Mouse (Mus musculus) liver, embryonic 12.5 days (tissue): ENCODE results near the gene Hhat. TPM values are rescaled to one million over a fixed set of nuclear protein-coding genes. Genes with fewer than 3 reads are reported as not detected.

Experiments
- ATAC-seq: fragments of 200-750 bp; cut with Nextera tagmentation; 2 replicates; pipeline ENCODE4 v1.8.0; 2017; ENCODE audit warnings: moderate number of reproducible peaks, mild to moderate bottlenecking, moderate library complexity
- H3K27ac ChIP-seq: fragments of 300-500 bp; sonication (generic); 2 replicates; pipeline ENCODE4 v1.5.1; 2016; ENCODE audit warnings: mild to moderate bottlenecking
- H3K27me3 ChIP-seq: fragments of 300-500 bp; sonication (generic); replicated peaks from 2 replicates; pipeline ENCODE4 v1.6.1; 2016; ENCODE audit warnings: mild to moderate bottlenecking, moderate library complexity
- H3K36me3 ChIP-seq: fragments of 300-500 bp; sonication (generic); 2 replicates; pipeline ENCODE4 v1.6.1; 2016; ENCODE audit warnings: mild to moderate bottlenecking, moderate library complexity
- H3K4me1 ChIP-seq: fragments of 300-500 bp; sonication (generic); 2 replicates; pipeline ENCODE4 v1.6.1; 2016
- H3K4me2 ChIP-seq: fragments of 300-500 bp; sonication (generic); 2 replicates; pipeline ENCODE4 v1.6.1; 2016; ENCODE audit warnings: mild to moderate bottlenecking, moderate library complexity
- H3K4me3 ChIP-seq: fragments of 300-500 bp; sonication (generic); 2 replicates; pipeline ENCODE4 v1.5.1; 2016; ENCODE audit warnings: mild to moderate bottlenecking, moderate library complexity
- H3K9ac ChIP-seq: fragments of 300-500 bp; sonication (generic); 2 replicates; pipeline ENCODE4 v1.6.1; 2016; ENCODE audit warnings: mild to moderate bottlenecking, moderate library complexity
- H3K9me3 ChIP-seq: fragments of 300-500 bp; sonication (generic); replicated peaks from 2 replicates; pipeline ENCODE4 v1.6.1; 2016; ENCODE audit warnings: mild to moderate bottlenecking, moderate library complexity
- WGBS: fragments of 180-500 bp; shearing (Covaris S2); methylation state at CpG from one replicate; pipeline ENCODE4 v1.1.7; 2016; ENCODE audit not compliant: insufficient replicate concordance; 5-methylcytosine and 5-hydroxymethylcytosine counted together
- polyA plus RNA-seq: library from polyadenylated mRNA; unstranded; fragments of >200 nt; fragmentation: Nextera tagmentation; extraction: Ambion mirVana; gene quantifications from 2 replicates; pipeline ENCODE4 v1.2.1, GENCODE M21; 2016

The Hhat gene
- polyA plus RNA-seq, 1 experiment from 2014 or later: 2.1 TPM

DNA sequence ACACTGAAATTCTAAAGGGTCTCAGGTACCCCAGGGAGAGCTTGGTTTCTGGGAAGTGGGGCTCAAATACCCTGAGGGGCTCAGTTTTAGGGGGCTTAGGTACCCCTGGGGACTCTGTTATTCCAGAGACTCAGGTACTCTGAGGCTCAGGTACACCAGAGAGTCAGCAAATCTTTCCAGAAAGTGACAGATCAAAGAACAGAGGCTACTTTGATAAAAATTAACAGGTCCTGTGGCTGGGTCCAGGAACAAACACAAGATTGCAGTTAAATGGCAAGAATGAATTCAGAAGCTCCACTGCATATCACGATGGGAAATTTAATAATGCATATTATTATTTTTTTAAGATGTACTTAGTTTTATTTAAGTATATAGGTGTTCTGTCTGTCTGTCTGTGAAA, 211.7 kb downstream of the Hhat start:
- no peak overlapping the region for H3K9ac ChIP-seq
- H3K4me3 ChIP-seq: no peak overlapping the region
- no peaks in the 10 kb centered on the region for H3K9me3 ChIP-seq
- no peak overlapping the region for H3K4me2 ChIP-seq
- 58% methylated on average over 1 of the region's 1 CpGs for WGBS
- H3K4me1 ChIP-seq: no peaks in the 10 kb centered on the region
- no peaks in the 10 kb centered on the region for H3K27me3 ChIP-seq
- no peaks in the 10 kb centered on the region for H3K36me3 ChIP-seq
- H3K27ac ChIP-seq: no peak overlapping the region
- ATAC-seq: no peak

DNA sequence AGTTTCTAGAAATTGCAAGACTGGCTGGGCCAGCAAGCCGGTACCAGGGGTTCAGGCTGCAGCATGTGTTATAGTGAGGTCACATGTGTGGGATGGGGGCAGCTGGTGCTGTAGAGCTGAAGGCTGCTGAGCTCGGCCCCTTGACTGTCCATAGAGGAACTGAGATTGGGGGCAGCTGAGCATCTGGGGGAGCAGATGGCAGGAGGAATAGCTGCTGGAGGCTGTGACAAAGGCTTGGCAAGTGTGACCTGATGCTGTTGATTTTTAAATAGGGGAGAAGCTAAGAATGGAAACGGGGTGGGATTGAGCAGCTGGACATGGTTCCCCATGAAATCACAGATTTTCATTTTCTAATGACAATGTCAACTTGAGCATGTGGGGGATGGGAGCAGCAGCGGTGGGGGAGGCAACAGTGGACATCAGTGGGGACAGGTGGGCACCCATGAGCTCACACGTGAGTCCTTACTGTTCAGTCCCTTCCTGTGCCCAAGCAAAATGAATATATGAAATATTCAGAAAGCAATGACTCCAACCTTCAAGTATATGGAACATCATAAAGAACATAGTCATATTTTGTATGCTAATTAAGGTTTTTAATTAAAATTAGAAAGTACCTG, 212.9 kb downstream of the Hhat start:
- H3K9ac ChIP-seq: no peak overlapping the region
- 55% methylated on average over 5 of the region's 5 CpGs for WGBS
- no peaks in the 10 kb centered on the region for H3K36me3 ChIP-seq
- no peaks in the 10 kb centered on the region for H3K27me3 ChIP-seq
- H3K27ac ChIP-seq: no peak overlapping the region
- H3K4me2 ChIP-seq: no peak overlapping the region
- no peaks in the 10 kb centered on the region for H3K9me3 ChIP-seq
- no peak for ATAC-seq
- no peaks in the 10 kb centered on the region for H3K4me1 ChIP-seq
- H3K4me3 ChIP-seq: no peak overlapping the region

DNA sequence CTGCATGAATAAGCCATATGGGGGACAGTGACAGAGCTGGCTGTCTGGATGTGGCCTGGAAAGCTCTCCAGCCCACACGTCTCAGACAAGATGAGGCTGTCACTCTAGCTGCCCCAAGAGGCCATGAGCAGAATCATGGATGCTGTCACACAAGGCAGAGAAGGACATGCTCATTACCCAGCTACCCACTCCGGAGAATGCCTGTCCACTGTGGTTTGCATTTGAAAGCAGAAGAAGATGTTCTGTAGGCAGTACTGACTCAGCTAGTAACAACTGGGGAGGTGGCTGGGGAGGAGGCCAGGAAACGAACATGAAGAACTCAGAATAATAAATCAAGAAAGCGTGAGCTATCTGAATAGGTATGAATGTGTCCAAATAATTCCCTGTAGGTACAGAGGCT, 215.5 kb downstream of the Hhat start:
- Histone ChIP-seq H3K27me3 (no peaks in the 10 kb centered on the region), H3K4me1 (no peaks in the 10 kb centered on the region), H3K27ac (no peak overlapping the region), H3K36me3 (no peaks in the 10 kb centered on the region), H3K4me2 (no peak overlapping the region), H3K9ac (no peak overlapping the region), H3K4me3 (no peak overlapping the region), H3K9me3 (no peaks in the 10 kb centered on the region)
- 50% methylated on average over 4 of the region's 4 CpGs for WGBS
- ATAC-seq: no peak

DNA sequence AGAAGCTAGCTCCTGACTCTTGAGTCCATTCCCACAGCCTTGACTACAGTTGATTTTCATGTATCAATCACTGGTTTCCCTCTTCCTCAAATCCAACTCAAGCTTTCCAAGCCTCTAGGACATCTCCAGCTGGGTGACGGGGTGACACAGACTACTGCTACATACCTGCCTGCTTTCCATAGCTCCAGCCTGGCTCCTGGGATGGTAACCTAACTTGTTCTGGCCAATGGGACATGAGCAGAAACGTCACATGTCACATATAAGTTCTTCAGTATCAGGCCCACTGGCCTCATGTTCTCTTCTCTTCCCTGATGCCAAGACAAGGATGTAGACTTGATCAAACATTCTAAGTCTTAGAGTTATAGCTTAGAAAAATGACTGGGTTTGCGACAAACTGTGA, 220.5 kb downstream of the Hhat start:
- Histone ChIP-seq H3K4me2 (no peak overlapping the region), H3K27ac (no peak overlapping the region), H3K36me3 (no peaks in the 10 kb centered on the region), H3K9ac (no peak overlapping the region), H3K27me3 (no peaks in the 10 kb centered on the region), H3K9me3 (no peaks in the 10 kb centered on the region), H3K4me3 (no peak overlapping the region), H3K4me1 (no peaks in the 10 kb centered on the region)
- no peak for ATAC-seq
- 66% methylated on average over 3 of the region's 3 CpGs for WGBS

DNA sequence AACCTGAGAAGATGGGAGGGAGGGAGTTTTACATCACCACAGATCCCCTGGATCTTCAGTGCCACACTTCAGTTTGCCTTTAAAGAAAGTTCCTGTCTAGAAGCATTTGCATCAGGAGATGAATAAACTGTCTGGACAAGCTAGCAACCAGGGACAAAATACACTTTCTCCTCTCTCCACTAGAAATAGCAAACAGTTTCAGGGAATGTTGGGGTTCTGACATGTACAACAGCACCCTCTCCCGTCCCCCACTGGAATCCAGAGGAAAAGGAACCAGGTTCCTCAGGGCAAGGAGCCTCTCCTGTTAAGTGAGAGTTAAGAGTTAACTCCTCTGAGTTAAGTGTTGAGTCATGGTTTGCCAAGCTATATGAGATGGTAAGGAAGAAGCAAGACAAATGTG, 224.2 kb downstream of the Hhat start:
- H3K4me2 ChIP-seq: no peak overlapping the region
- no peaks in the 10 kb centered on the region for H3K27me3 ChIP-seq
- no peaks in the 10 kb centered on the region for H3K36me3 ChIP-seq
- no peak for ATAC-seq
- no peak overlapping the region for H3K27ac ChIP-seq
- WGBS: 29% methylated on average over 1 of the region's 1 CpGs
- H3K9ac ChIP-seq: no peak overlapping the region
- H3K4me1 ChIP-seq: no peaks in the 10 kb centered on the region
- H3K4me3 ChIP-seq: no peak overlapping the region
- H3K9me3 ChIP-seq: no peaks in the 10 kb centered on the region

DNA sequence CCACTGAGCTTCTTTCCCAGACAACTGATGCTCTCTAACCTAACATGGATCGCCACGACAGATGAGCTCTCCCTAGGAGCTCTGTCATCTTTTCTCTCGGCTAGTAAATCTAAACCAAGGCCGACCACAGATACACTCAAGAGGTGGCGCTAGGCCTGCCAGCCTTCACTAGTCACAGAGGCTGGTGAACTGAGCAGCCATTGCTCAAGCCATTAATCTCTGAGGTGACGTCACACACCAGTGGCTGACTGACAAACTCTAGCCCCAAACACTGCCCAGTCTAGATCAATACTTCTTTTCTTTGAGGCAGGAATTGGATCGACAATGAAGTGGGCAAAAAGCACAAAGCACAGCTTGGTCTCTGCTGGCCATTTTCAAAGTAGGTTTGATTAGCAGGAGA, 226.1 kb downstream of the Hhat start:
- H3K9me3 ChIP-seq: no peaks in the 10 kb centered on the region
- H3K27me3 ChIP-seq: no peaks in the 10 kb centered on the region
- H3K4me3 ChIP-seq: no peak overlapping the region
- H3K27ac ChIP-seq: no peak overlapping the region
- 64% methylated on average over 7 of the region's 7 CpGs for WGBS
- no peak for ATAC-seq
- H3K9ac ChIP-seq: no peak overlapping the region
- no peak overlapping the region for H3K4me2 ChIP-seq
- H3K4me1 ChIP-seq: no peaks in the 10 kb centered on the region
- no peaks in the 10 kb centered on the region for H3K36me3 ChIP-seq

DNA sequence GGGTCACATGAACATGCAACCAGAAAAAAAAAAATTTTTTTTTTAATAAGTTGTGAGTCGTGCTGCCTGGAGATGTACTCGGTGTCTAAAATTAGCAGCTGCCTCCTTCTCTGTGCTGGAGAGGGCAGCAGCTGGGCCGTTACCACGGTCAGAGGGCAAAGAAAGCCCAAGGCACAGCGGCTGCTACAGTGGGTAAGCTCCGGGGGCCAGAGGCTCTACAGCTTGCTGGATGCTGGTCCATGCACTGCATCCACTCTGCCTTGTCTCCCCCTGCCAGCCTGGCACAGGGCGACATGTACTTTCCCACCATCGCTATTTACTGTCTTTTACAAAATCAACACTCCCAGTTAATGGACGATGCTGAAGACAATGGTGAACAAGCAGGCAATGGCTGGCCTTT, 226.9 kb downstream of the Hhat start:
- H3K27ac ChIP-seq: no peak overlapping the region
- H3K4me2 ChIP-seq: no peak overlapping the region
- 63% methylated on average over 9 of the region's 9 CpGs for WGBS
- H3K9ac ChIP-seq: no peak overlapping the region
- H3K27me3 ChIP-seq: no peaks in the 10 kb centered on the region
- no peaks in the 10 kb centered on the region for H3K9me3 ChIP-seq
- H3K4me3 ChIP-seq: no peak overlapping the region
- H3K36me3 ChIP-seq: no peaks in the 10 kb centered on the region
- no peaks in the 10 kb centered on the region for H3K4me1 ChIP-seq
- ATAC-seq: no peak

DNA sequence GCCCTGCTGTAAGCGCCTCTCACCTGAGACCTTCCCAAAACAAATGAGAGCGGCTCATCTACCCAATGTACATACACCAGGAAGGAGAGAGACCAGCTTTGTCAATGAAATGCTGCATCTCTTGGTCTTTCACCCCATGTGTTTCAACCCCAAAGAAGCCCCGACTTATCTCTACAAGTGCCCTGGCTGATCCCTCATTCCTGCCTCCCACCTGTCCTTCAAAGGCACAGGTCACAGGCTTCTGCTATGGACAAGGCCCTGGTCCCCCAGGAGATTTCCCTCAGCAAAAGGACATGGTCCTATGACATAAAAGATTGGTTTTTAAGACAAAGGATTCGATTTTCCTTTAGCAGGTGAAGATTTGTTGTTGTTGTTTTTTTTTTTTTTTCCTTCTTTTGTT, 227.3 kb downstream of the Hhat start:
- no peak for ATAC-seq
- no peak overlapping the region for H3K27ac ChIP-seq
- H3K36me3 ChIP-seq: no peaks in the 10 kb centered on the region
- no peak overlapping the region for H3K4me3 ChIP-seq
- 59% methylated on average over 4 of the region's 4 CpGs for WGBS
- H3K9ac ChIP-seq: no peak overlapping the region
- H3K9me3 ChIP-seq: no peaks in the 10 kb centered on the region
- H3K4me2 ChIP-seq: no peak overlapping the region
- H3K4me1 ChIP-seq: no peaks in the 10 kb centered on the region
- H3K27me3 ChIP-seq: no peaks in the 10 kb centered on the region

DNA sequence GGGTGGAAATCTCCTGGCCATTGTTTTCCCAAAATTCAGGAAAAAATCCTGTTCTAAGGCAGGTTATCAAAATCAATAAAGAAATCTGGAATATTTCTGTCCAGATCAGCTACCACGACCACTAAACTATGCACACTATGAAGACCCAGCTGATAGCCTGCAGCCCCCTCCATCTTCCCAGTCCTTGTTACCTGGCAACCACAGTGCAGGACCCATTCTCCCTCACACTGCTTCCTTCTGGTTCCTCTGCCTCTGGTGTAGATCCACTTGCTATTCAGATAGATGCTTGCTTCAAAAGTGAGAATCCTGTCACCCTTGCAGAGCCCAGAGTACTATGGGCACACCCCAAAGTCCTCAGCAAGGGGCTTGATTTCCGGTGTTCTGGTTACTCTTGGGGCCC, 228.9 kb downstream of the Hhat start:
- Histone ChIP-seq H3K4me1 (no peaks in the 10 kb centered on the region), H3K9ac (no peak overlapping the region), H3K27ac (no peak overlapping the region), H3K27me3 (no peaks in the 10 kb centered on the region), H3K9me3 (no peaks in the 10 kb centered on the region), H3K4me2 (no peak overlapping the region), H3K36me3 (no peaks in the 10 kb centered on the region), H3K4me3 (no peak overlapping the region)
- 57% methylated on average over 2 of the region's 2 CpGs for WGBS
- no peak for ATAC-seq

DNA sequence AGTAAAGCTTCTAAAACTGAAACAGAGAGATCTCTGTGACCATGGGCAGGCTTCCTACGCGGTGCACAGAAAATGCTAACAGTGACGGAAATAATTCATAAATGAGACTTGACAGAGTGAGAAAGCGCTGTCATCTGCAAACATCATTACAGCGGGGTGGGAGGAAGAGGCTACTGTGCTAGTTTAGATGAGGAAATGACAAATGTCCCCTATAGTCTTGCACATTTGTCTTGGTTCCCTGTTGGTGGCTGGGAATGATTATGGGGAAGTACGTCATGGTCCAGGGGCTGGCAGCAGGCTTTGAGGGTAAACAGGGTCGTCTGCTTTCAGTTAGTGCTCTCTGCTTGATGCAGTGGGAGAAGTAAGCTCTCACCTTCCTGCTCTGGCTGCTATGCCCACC, 233.9 kb downstream of the Hhat start:
- Histone ChIP-seq H3K4me2 (no peak overlapping the region), H3K9ac (no peak overlapping the region), H3K4me3 (no peak overlapping the region), H3K4me1 (peaks cover 6% of the 10 kb centered on the region), H3K27me3 (no peaks in the 10 kb centered on the region), H3K36me3 (no peaks in the 10 kb centered on the region), H3K9me3 (no peaks in the 10 kb centered on the region), H3K27ac (no peak overlapping the region)
- no peak for ATAC-seq
- 50% methylated on average over 7 of the region's 7 CpGs for WGBS

DNA sequence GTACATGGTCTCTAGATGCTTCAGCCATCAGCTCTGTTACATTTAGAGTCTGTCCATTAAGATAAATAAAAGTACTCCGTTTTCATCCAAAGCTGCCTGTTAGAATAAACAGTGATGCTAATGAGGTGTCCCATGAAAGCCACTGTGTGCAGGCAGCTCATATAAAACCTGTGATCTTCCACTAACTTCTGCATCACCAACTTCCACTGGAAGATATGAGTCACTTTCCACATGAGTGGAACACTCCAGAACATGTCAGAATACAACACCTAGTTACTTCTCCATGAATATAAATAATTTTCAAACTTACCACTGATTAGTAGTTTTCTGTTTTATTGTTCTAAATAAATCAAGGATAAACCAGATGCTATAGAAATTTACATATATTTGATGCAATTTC, 234.6 kb downstream of the Hhat start:
- Histone ChIP-seq H3K27me3 (no peaks in the 10 kb centered on the region), H3K9me3 (no peaks in the 10 kb centered on the region), H3K4me3 (no peak overlapping the region), H3K36me3 (no peaks in the 10 kb centered on the region), H3K27ac (no peak overlapping the region), H3K4me2 (no peak overlapping the region), H3K4me1 (peaks cover 12% of the 10 kb centered on the region), H3K9ac (no peak overlapping the region)
- 55% methylated on average over 1 of the region's 1 CpGs for WGBS
- ATAC-seq: no peak

DNA sequence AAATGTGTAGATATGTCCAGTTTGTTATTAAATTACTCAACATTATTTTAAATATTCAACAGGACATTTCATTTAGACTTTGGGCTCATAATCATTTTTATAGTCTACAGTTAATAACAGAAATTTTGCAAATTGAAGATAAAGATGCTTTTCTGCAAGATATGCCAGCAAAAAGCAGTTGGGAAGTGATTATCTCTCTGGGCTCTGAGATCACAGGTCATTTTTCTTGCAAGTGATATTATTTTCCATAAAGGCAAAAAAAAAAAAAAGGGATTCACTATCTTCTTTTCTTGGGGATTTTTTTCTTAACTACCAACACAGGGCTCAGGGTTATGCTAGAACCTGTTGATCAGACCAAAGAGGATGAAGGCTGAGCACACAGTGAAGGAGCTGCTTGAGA, 238.0 kb downstream of the Hhat start:
- ATAC-seq: no peak
- peaks cover 13% of the 10 kb centered on the region for H3K4me1 ChIP-seq
- no peak overlapping the region for H3K4me2 ChIP-seq
- no peaks in the 10 kb centered on the region for H3K27me3 ChIP-seq
- H3K36me3 ChIP-seq: no peaks in the 10 kb centered on the region
- H3K27ac ChIP-seq: no peak overlapping the region
- H3K9ac ChIP-seq: no peak overlapping the region
- no peak overlapping the region for H3K4me3 ChIP-seq
- H3K9me3 ChIP-seq: no peaks in the 10 kb centered on the region

DNA sequence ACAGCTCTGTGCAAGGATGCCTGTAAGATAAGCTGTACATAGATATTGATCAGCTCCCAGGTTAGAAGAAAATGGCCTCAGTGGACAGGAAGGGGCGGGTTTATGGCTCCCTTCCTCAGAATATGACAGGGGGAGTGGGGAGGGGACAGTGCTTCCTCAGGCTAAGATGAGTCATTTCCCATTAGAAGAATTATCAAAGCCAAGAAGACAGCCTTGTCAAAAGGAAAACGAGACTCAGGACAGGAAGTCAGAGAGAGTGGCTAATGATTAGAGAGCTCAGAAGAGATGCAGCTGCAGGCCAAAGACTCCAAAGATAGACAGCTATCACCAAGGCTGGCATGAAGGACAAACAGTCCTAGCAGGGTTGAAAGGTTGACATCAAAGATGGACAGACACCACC, 238.8 kb downstream of the Hhat start:
- H3K36me3 ChIP-seq: no peaks in the 10 kb centered on the region
- no peak overlapping the region for H3K4me3 ChIP-seq
- no peak overlapping the region for H3K4me2 ChIP-seq
- H3K27me3 ChIP-seq: no peaks in the 10 kb centered on the region
- H3K27ac ChIP-seq: no peak overlapping the region
- peak; percentile 58 for ATAC-seq
- no peak overlapping the region for H3K9ac ChIP-seq
- 25% methylated on average over 2 of the region's 2 CpGs for WGBS
- peaks cover 13% of the 10 kb centered on the region for H3K4me1 ChIP-seq
- no peaks in the 10 kb centered on the region for H3K9me3 ChIP-seq
